Mouse (Mus musculus) forebrain, embryonic 11.5 days (tissue): ENCODE results near the gene Wnt7a. TPM values are rescaled to one million over a fixed set of nuclear protein-coding genes. Genes with fewer than 3 reads are reported as not detected.

ENCODE experiments used
- ATAC-seq: fragments of 200-750 bp; cut with Nextera tagmentation; replicated peaks from 2 replicates; pipeline ENCODE4 v1.8.0; 2017; ENCODE audit warnings: moderate TSS enrichment; ENCODE audit not compliant: low FRiP score
- DNase-seq: peaks from one replicate; pipeline ENCODE4 v3.0.0-alpha.2; 2017; ENCODE audit warnings: low spot score
- H3K27ac ChIP-seq: fragments of 300-500 bp; sonication (generic); 2 replicates; pipeline ENCODE4 v1.5.1; 2014; ENCODE audit warnings: low read depth, low read length
- H3K27me3 ChIP-seq: fragments of 300-500 bp; sonication (generic); 2 replicates; pipeline ENCODE4 v1.6.1; 2014; ENCODE audit warnings: mild to moderate bottlenecking, low read length, mixed read lengths; ENCODE audit not compliant: control insufficient read depth, insufficient read depth
- H3K36me3 ChIP-seq: fragments of 300-500 bp; sonication (generic); 2 replicates; pipeline ENCODE4 v1.6.1; 2014; ENCODE audit warnings: mild to moderate bottlenecking, low read length, moderate library complexity, mixed read lengths; ENCODE audit not compliant: control insufficient read depth, insufficient read depth
- H3K4me1 ChIP-seq: fragments of 300-500 bp; sonication (generic); replicated peaks from 2 replicates; pipeline ENCODE4 v1.6.1; 2014; ENCODE audit warnings: low read length, mixed read lengths; ENCODE audit not compliant: control insufficient read depth, insufficient read depth
- H3K4me2 ChIP-seq: fragments of 300-500 bp; sonication (generic); 2 replicates; pipeline ENCODE4 v1.6.1; 2014; ENCODE audit warnings: low read depth, mild to moderate bottlenecking, low read length, moderate library complexity, mixed read lengths; ENCODE audit not compliant: severe bottlenecking
- H3K4me3 ChIP-seq: fragments of 300-500 bp; sonication (generic); 2 replicates; pipeline ENCODE4 v1.5.1; 2014; ENCODE audit warnings: low read depth, low read length
- H3K9ac ChIP-seq: fragments of 300-500 bp; sonication (generic); 2 replicates; pipeline ENCODE4 v1.6.1; 2014; ENCODE audit warnings: low read length
- H3K9me3 ChIP-seq: fragments of 300-500 bp; sonication (generic); 2 replicates; pipeline ENCODE4 v1.6.1; 2016; ENCODE audit warnings: low read length, mixed read lengths; ENCODE audit not compliant: control insufficient read depth
- WGBS: fragments of 180-500 bp; shearing (Covaris S2); extraction: QIAGEN DNeasy Blood & Tissue Kit; methylation state at CpG from one replicate; pipeline ENCODE4 v1.1.7; 2014; 5-methylcytosine and 5-hydroxymethylcytosine counted together
- polyA plus RNA-seq: library from polyadenylated mRNA; unstranded; fragments of >200 nt; fragmentation: Nextera tagmentation; extraction: Ambion mirVana; gene quantifications from 2 replicates; pipeline ENCODE4 v1.2.1, GENCODE M21; 2014

The Wnt7a gene
- polyA plus RNA-seq, 1 experiment from 2014 or later, result 13.7 TPM

DNA sequence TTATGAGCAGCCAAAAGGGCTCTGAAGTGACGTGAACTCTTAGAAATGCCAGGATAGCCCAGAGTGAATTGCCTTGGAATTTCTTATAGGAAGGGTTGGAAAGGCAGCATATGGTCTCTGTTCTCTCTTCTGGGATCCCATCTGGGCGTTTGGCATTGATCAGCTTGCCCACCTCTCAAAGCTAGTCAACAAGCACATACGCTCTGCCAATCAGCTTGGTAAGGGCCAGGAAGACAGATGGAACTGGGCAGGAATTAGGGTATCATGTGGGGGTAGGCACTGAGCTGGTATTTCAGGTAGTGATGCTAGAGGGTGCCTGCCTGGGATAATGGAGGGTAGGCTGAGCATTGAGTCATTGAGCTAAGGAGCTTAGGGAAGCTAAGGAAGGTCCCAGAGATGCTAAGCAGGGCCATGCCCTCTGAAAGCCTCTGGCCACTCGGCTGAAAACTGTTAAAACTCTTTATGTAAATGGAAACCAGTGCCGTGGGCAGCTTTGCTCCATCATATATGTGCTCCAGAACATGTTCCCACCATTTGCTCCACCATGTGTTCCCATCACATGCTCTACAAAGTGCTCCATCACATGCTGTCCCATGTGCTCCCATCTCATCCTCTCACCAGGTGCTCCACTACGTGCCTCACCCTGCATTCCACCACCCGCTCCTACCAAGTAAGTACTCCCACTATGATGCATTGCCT lies 51.3 kb downstream of the Wnt7a start:
- ATAC-seq, result no peak
- WGBS, result 91% methylated on average over 7 of the region's 7 CpGs

DNA sequence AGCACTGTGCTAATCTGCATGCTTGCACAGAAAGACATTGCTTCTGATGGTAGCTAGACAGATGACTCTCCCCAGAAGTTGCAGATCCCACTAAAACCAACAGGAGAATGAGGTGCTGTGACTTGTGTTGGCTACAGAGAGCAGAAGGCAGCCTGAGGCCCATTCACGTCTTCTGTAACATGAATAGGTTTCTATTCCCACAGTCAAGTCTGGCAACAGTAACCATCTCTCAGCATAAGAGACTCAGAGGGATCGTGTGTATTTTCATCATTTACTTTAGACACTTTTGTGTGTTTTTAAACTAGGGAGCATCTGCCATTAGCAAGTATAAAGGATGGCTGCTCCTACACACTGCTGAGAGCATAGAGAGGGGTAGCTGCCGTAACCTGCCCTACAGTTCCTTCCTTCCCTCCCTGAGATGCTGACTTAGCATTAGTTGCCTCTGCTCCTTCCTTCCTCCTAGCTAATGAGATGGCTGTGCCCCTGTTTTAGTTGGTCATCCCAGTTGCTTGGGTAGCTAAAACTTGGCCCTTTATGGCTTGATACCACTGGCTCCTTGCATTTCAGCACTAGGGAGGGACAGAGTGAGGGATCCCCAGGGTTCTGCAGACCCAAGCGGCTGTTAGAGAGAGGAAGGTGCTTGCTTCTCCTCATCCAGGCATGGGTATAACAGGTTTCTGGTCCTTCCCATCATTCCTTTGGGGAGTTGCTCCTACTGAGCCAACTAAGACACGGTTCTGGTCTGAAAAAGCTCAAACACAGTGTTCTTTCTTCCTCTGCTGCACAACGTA lies 52.1 kb downstream of the Wnt7a start:
- H3K9me3 ChIP-seq, result no peaks in the 10 kb centered on the region
- DNase-seq, result no peak

More for the DNA sequence above, 51.3 kb downstream of the Wnt7a start:
- Histone ChIP-seq H3K4me3 (no peak overlapping the region), H3K4me2 (no peak overlapping the region), H3K27ac (no peak overlapping the region), H3K9ac (no peak overlapping the region), H3K27me3 (no peaks in the 10 kb centered on the region), H3K36me3 (no peaks in the 10 kb centered on the region), H3K4me1 (no peaks in the 10 kb centered on the region), H3K9me3 (no peaks in the 10 kb centered on the region)
- no peak for DNase-seq

DNA sequence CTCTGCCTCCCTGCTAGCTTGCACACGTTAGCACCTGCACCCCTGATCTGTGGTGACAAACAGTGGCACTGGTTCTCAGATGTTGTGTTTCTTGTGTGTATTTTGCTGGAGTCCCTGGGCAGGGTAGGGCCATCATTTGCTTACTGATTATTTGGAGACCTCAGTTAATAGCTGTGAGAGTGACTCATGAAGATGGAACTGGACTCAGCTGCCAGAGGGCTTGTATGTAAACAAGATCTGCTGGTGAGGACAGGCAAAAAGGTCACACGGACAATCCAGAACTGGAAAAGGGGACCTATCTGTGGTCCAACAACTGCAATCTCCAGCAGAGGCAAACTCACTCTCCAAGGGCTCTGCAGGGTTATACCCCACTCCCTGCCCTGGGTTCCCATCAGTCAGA lies 52.8 kb downstream of the Wnt7a start:
- no peak overlapping the region for H3K9ac ChIP-seq
- ATAC-seq (no peak), DNase-seq (no peak)
- no peaks in the 10 kb centered on the region for H3K36me3 ChIP-seq
- H3K27me3 ChIP-seq, result no peaks in the 10 kb centered on the region
- WGBS, result 72% methylated on average over 2 of the region's 2 CpGs
- no peak overlapping the region for H3K27ac ChIP-seq
- no peaks in the 10 kb centered on the region for H3K4me1 ChIP-seq
- no peaks in the 10 kb centered on the region for H3K9me3 ChIP-seq
- H3K4me3 ChIP-seq, result no peak overlapping the region
- H3K4me2 ChIP-seq, result no peak overlapping the region

More for the DNA sequence above, 52.1 kb downstream of the Wnt7a start:
- no peak overlapping the region for H3K27ac ChIP-seq
- H3K4me1 ChIP-seq, result no peaks in the 10 kb centered on the region
- no peak overlapping the region for H3K4me2 ChIP-seq
- 87% methylated on average over 6 of the region's 6 CpGs for WGBS
- H3K4me3 ChIP-seq, result no peak overlapping the region
- no peaks in the 10 kb centered on the region for H3K27me3 ChIP-seq
- no peak overlapping the region for H3K9ac ChIP-seq
- no peak for ATAC-seq
- no peaks in the 10 kb centered on the region for H3K36me3 ChIP-seq

DNA sequence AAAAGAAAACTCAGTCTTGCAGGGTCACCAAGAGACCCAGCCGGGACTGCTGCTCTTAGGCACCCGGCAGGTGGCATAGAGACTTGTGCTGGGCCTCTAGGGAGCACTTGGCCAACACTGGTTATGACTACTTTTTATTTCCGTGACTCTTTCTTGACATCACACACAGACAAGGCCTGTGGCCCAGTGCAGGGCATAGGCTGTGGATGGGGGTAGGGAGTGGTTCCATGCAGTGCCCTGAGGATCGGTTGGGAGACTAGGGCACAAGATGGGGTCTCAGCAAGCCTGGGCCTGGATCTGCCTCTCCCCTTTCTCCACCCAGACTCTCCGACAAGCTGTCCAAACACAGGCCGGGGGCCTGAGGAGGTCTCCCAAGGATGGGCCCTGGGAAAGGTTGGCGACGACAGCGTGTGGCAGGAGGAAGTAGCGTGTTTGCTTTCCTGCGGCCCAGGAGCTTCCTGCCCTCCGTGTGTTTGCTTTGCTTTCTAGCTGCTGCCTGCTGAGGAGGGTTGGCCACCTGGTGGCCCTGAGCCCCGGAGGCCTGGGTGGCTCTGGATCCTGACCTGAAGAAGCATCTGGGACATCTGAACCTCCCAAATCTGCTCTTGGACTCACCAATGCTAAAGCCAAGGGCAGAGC lies 53.8 kb downstream of the Wnt7a start:
- H3K9me3 ChIP-seq, result no peaks in the 10 kb centered on the region
- no peaks in the 10 kb centered on the region for H3K27me3 ChIP-seq
- H3K9ac ChIP-seq, result no peak overlapping the region

DNA sequence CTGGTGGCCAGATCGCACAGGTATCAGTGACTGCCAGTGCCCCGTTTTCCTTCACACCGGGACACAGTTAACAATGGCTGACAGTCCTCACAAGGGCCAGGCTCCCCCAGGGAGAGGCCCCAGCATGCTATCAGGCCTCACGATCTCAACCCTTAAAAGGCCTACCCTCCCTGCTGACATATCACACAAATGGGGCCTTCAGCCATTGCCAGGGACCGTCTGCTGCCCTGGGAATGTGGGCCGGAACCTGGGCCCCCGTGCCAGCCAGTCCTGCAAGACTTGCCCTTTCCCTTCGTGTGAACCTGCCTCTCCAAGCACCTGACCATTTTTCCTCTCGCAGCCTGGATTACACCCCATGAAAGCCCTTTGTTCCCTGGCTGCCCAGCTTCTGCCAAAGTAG lies 61.5 kb downstream of the Wnt7a start:
- WGBS, result 44% methylated on average over 9 of the region's 9 CpGs
- Histone ChIP-seq H3K27me3 (no peaks in the 10 kb centered on the region), H3K27ac (no peak overlapping the region), H3K4me2 (no peak overlapping the region), H3K36me3 (no peaks in the 10 kb centered on the region), H3K9ac (no peak overlapping the region), H3K4me1 (peaks cover 42% of the 10 kb centered on the region), H3K9me3 (no peaks in the 10 kb centered on the region), H3K4me3 (no peak overlapping the region)
- ATAC-seq (no peak), DNase-seq (no peak)

More for the DNA sequence above, 53.8 kb downstream of the Wnt7a start:
- Histone ChIP-seq H3K4me3 (no peak overlapping the region), H3K4me2 (no peak overlapping the region), H3K36me3 (no peaks in the 10 kb centered on the region), H3K4me1 (no peaks in the 10 kb centered on the region), H3K27ac (no peak overlapping the region)
- ATAC-seq, result no peak
- 78% methylated on average over 13 of the region's 13 CpGs for WGBS
- no peak for DNase-seq

DNA sequence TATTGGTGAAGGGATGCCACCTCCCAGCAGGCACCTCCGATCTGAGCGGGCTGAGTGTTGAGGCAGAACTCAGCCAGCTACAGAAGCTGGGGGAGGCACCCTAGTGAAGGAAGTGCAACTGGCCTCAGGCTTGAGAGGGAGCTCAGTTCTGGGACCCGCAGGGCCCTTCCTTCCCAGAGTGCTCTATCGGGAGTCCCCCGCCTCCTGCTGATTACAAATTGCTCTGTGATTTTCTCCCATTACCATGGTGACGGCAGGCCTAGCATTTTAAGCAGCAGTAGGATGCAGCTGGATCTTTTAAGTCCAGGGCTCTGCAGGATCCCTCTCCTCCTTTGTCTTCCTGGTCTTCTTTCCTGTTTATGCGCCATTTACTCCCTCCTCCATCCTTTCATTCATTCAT lies 63.4 kb downstream of the Wnt7a start:
- Histone ChIP-seq H3K4me3 (no peak overlapping the region), H3K4me1 (peaks cover 55% of the 10 kb centered on the region), H3K27ac (peak overlapping the region; percentile 94), H3K9me3 (no peaks in the 10 kb centered on the region), H3K9ac (peak overlapping the region; percentile 32; the same call in 1 of the 2 replicates), H3K36me3 (no peaks in the 10 kb centered on the region), H3K4me2 (0 out of 2 replicates have a peak overlapping the region, but pooled peaks have one; percentile 8), H3K27me3 (no peaks in the 10 kb centered on the region)
- peak; percentile 57 for ATAC-seq
- WGBS, result 3% methylated on average over 7 of the region's 7 CpGs
- DNase-seq, result peak; percentile 69

DNA sequence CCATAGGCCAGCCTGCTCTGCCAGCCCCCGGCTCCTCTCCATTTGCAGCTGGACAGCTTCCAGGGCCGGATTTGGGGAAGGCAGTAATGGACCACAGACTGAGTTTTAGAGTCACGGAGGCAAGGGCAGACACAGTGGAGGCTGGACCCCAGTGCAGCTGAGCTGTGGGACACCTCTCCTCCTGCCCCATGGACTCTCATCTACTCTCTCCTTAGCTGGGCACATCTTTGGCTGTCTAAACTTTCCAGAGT lies 64.3 kb downstream of the Wnt7a start:
- H3K4me3 ChIP-seq, result no peak overlapping the region

DNA sequence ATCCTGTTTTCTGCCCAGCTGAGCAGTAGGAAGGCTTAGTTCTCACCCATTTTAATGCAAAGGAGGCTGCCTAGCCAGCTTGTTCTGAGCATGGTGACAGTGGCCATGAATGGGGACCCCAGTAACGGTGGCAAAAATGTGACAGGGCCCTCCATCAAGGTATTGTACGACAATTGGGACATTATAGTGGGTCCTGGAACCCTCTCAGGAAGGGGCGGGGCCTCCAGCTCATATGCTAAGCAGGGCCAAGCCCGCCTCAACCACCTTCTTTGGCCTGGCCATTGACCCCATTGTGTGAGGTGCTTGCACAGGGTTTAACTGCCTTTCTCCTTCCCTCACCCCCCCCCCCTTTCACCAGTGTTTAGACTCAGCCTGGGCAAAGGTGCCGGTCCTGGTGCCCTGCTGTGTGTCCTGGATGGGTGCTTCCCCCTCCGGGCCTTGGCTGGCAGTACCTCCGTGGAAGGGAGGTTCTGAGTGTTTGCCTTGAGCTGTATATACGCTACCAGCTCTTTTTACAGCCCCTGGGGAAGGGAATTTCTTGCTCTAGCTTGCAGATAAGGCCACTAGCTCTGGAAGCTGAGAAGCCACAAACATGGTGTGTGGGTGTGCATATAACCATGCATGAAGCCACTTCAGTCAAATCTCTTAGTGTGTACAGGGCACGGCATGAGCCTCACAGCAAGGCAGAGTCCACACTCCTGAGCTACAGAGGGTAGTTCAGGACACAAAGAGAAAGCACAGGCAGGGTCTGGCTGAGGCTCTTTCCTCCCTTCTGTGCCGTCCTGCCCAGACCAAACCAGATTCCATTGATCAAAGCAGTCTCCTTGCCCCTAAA lies 64.9 kb downstream of the Wnt7a start:
- Histone ChIP-seq H3K4me2 (no peak overlapping the region), H3K4me3 (no peak overlapping the region), H3K9ac (peak overlapping the region; percentile 45), H3K27ac (peak overlapping the region; percentile 94), H3K4me1 (peaks cover 55% of the 10 kb centered on the region), H3K9me3 (no peaks in the 10 kb centered on the region), H3K27me3 (no peaks in the 10 kb centered on the region), H3K36me3 (no peaks in the 10 kb centered on the region)
- DNase-seq, result peak; percentile 87
- peak; percentile 84 for ATAC-seq
- WGBS, result 8% methylated on average over 10 of the region's 10 CpGs

More for the DNA sequence above, 64.3 kb downstream of the Wnt7a start:
- H3K36me3 ChIP-seq, result no peaks in the 10 kb centered on the region
- H3K9ac ChIP-seq, result peak overlapping the region; percentile 45
- DNase-seq (no peak), ATAC-seq (no peak)
- H3K27ac ChIP-seq, result peak overlapping the region; percentile 94
- H3K4me1 ChIP-seq, result peaks cover 55% of the 10 kb centered on the region
- H3K9me3 ChIP-seq, result no peaks in the 10 kb centered on the region
- no peak overlapping the region for H3K4me2 ChIP-seq
- H3K27me3 ChIP-seq, result no peaks in the 10 kb centered on the region
- WGBS, result 7% methylated on average over 3 of the region's 3 CpGs
